Mouse (Mus musculus) spleen, embryonic (tissue): ENCODE results near the gene Syn3.
"Not testable (repeated sequence)": the region's sequence is repeated elsewhere in the genome, so short reads cannot be mapped to it uniquely, and the experiment has no call there.

Experiments used
- CTCF ChIA-PET: fragments of 350-600 bp; sonication (Branson Sonifier 250); formaldehyde crosslinking; loops from one replicate; lab custom pipeline; 2022; lab: Charles Lee

The Syn3 gene

GRCm38 (mm10) chr10:86052818-86053522 is 445.7 kb downstream of the Syn3 start:
- CTCF ChIA-PET: no interaction called here

GRCm38 (mm10) chr10:86050522-86050921 is 448.2 kb downstream of the Syn3 start:
- CTCF ChIA-PET: no interaction called here

DNA sequence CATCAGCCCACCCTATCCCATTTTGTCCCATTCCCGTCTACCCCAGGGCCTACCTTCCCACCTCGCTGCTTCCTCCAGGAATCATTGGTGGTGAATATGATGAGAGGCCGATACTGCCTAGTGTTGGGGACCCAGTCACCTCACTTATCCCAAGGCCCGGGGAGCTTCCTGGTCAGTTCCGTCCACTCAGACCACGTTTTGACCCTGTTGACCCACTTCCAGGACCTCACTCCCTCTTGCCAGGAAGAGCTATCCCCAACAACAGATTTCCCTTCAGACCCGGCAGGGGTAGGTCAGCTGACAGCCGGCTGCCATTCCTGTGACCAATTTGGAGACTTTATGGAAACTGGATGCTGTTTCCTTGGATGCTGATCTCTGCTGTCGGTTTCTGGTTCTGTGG is 450.9 kb downstream of the Syn3 start:
- CTCF ChIA-PET: no interaction called here

- CTCF ChIA-PET: no interaction called here
Observed at GRCm38 (mm10) chr10:86046371-86046770, 452.3 kb downstream of the Syn3 start.

GRCm38 (mm10) chr10:86044066-86044465 is 454.6 kb downstream of the Syn3 start:
- CTCF ChIA-PET: no interaction called here

DNA sequence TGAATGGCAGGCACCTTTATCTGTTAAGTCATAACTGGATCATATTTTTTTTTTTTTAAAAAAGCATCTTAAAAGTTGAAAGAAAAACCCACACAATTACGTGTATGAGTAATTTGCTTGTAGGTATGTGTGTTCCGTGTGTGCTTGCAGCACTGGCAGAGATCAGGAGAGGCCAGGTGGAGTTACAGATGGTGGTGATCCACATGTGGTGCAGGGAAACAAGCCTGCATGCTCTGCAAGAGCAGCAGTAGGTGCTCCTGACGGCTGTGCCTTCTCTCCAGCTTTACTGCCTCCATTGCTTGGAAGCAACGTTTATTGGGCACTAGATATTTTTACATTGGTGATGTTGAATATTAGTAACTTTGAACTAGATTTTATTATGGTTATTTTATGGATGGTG is 455.0 kb downstream of the Syn3 start:
- CTCF ChIA-PET: no interaction called here

DNA sequence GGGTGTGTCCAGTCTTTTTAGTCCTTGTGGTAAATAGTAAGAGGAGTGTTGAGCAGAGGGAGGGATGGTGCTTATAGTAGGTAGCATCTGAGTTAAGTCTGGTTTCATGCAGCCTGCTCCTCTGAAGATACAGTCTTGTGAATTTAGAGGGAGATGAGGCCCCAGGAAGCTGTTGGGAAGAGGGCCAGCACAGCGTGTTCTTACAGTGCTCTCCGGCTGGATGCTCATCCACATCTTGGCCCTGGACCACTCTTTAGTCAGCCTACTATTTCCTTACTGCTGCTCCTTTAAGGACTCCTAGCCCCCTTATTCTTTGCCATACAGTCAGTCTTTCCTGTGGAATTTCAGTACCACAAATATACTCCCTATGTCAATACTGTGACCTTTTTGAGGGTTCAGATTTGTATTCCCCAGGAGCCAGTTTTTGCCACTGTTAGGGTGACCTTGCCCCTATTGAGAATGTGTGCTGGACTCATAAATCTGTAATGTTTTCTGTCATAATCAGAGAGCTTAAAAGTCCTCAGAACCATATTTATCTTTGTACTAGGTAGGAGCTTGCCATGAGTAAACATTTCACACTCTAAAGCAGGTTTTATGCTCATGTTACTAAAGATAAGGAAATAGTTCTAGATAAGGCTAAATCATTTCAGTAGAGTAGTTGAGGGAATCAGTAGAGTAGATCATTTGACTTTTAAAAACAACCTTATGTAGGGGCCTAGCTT is 464.5 kb downstream of the Syn3 start:
- CTCF ChIA-PET: no interaction called here

DNA sequence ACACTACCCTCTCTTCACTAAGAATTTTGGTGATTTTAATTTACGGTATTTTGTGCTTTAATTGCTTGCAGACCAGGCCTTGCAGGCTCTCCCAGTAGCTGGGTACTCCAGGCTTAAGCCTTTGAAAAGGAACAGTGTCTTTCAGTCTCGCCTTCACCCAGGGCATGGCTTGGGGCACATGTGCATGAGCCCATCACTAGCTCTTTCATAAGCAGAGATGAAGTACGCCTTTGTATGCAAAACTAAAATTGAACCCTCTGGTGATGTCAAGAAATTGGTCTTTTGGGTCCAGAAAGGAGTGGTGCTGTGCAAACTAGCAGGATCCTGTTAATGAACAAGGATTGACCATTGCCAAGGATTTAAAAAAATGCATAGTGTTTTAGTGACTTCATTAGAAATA is 466.2 kb downstream of the Syn3 start:
- CTCF ChIA-PET: no interaction called here

DNA sequence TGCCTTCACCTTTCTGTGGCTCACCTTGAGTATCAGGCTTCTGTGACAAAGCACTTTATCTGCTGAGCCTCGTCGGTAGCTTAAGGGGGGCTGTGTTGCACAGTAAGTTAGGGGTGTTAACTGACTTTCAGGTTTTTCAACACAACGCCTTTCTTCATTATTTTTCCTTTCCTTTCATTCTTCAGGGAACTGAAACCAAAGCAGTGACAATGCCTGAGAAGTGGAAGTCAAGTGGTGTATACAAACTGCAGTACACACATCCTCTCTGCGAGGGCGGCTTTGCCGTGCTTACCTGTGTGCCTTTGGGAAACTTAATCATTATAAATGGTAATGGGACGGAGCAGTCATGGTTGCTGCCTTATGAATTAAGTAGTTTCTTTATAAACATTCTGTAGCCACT is 468.0 kb downstream of the Syn3 start:
- CTCF ChIA-PET: no interaction called here

GRCm38 (mm10) chr10:86026807-86027206 is 471.9 kb downstream of the Syn3 start:
- CTCF ChIA-PET: not testable (repeated sequence)

DNA sequence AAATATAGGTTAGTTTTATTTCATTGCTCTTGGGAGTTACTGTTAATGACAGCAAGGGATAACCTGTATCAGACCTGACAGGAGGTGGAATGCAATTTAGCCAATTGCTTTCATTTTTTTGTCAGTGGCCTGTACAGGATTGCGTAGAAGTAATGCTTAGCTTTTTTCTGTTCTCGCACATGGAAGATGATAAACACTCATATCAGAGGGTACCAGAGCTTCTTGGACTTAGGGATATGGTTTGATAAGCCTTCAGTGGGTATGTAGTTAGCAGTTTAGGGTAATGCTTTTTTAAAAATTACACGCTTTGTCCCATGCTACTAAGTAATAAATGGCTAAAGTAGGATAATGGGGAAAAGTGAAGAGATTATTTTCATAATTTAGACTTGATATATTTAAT is 472.3 kb downstream of the Syn3 start:
- CTCF ChIA-PET: no interaction called here

- CTCF ChIA-PET: no interaction called here
Observed at GRCm38 (mm10) chr10:86025906-86026305, 472.8 kb downstream of the Syn3 start.

DNA sequence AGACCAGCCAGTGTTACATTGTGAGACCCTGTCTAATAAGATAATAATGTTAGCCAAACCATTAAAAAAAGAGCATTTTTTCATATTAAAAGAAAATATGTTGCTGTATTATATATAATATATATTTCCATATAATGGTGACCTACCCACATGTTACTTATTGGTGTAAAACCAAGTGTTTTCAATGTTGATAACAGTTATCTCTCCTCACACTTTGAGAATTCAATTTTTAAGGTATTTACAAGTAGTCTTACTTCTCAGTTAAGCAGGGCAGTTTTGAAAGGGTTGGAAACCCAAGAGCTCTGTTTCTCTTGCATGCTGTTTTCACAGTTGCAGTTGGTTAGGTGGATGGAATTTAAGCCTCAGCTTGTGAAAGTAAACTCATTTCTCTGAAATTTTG is 475.5 kb downstream of the Syn3 start:
- CTCF ChIA-PET: interaction anchor here (0.5 kb wide), 1 partner anchor 15 kb away, joined by 3 read pairs; no protein-coding TSS in a partner anchor

DNA sequence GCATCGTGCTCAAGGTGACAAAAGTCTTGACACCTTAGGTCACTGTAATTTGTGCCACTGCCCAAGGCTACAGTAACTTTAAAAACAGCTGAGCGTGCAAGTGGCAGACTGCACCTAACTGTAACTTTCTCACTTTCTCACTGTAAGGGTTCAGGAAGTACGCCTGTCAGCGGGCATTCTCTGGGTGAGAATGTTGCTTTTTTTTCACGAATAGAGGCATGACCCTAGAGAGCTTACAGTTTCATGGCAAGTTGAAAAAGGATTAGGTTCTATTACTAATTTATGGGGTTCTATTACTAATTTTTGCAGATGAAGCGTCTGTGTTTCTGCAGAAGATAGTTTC is 476.3 kb downstream of the Syn3 start:
- CTCF ChIA-PET: no interaction called here

GRCm38 (mm10) chr10:86021749-86022473 is 476.8 kb downstream of the Syn3 start, which contains the start of gene Fbxo7:
TSS of gene Fbxo7 (plus strand) at chr10:86021972.
- CTCF ChIA-PET: interaction anchor here (0.5 to 1.1 kb wide), 2 partner anchors 154 to 705 kb away, joined by 3 to 8 read pairs; no protein-coding TSS in a partner anchor

DNA sequence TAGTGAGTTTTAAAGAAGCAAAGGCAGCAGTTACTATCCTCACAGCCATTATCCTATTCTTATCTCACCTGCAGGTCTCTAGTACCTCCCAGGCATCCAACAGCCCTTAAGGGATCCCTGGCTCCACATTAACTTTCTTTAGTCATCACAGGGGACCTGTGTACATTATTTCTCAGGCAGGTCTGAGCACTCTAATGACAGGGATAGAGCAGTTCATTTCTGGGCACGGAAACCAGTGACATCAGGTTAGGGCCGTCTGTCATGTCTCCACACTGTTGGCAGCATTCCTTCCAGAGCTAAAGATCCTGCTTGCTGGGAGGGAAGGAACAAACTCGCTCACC is 477.3 kb downstream of the Syn3 start:
- CTCF ChIA-PET: interaction anchor here (0.5 to 1.1 kb wide), 2 partner anchors 155 to 706 kb away, joined by 3 to 8 read pairs; no protein-coding TSS in a partner anchor

GRCm38 (mm10) chr10:86018813-86019212 is 479.9 kb downstream of the Syn3 start:
- CTCF ChIA-PET: no interaction called here

DNA sequence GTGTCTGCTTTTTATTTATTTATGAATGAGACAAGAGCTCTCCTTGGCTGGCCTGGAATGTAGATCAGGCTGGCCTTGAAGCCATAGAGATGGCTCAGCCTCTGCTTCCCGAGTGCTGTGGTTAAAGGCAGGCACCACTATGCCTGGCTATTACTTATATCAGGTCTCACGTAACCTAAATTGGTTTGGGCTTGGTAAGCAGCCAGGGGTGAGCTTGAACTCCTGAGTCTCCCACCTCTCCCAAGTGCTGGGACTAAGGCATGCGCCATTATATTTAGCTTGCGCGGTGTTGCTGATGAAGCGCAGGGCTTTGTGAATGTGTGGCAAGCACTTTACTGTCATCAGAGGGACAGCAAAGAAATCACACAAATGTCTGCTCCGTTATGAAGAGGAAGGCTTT is 480.9 kb downstream of the Syn3 start:
- CTCF ChIA-PET: no interaction called here

- CTCF ChIA-PET: no interaction called here
Observed at GRCm38 (mm10) chr10:86011781-86012180, 486.9 kb downstream of the Syn3 start, which contains the start of gene Bpifc. TSS of gene Bpifc (minus strand) at chr10:86011895.

- CTCF ChIA-PET: no interaction called here
Observed at GRCm38 (mm10) chr10:86011172-86011571, 487.5 kb downstream of the Syn3 start.

DNA sequence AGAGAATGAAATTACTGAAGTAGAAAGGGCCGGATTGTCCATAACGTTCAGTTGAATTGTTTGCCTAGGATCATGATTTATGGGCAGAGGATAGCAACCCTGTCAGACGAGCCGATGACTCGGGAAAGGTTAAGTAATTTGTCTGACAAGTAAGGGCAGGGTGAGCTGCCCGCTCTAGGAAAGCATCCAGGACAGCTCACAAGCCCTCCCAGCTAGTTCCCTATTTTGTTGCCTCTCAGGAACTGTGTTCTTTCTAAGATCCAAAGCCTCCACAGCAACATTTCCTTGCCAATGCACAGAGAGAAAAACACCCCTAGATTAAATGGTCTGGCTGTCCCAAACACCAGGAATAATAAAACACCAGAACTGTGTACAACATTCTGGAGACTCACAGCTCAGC is 488.1 kb downstream of the Syn3 start:
- CTCF ChIA-PET: no interaction called here

- CTCF ChIA-PET: interaction anchor here (0.6 kb wide), 1 partner anchor 1848 kb away, joined by 4 read pairs; the partner anchor contains the start of gene Igf1
Observed at GRCm38 (mm10) chr10:86009688-86010087, 489.0 kb downstream of the Syn3 start.
